Mouse (Mus musculus) kidney, embryonic 14.5 days (tissue): ENCODE results near the gene Hacd4. TPM values are rescaled to one million over a fixed set of nuclear protein-coding genes. Genes with fewer than 3 reads are reported as not detected.

Source experiments
- polyA plus RNA-seq: library from polyadenylated mRNA; unstranded; fragments of >200 nt; fragmentation: Nextera tagmentation; extraction: Ambion mirVana; gene quantifications from 2 replicates; pipeline ENCODE4 v1.2.1, GENCODE M21; 2014

The Hacd4 gene
- polyA plus RNA-seq, 1 experiment from 2014 or later: 20.8 TPM

Other genes starting within 250 kb of the Hacd4 start
- gene Ifnb1, start 83.8 kb upstream of the Hacd4 start, polyA plus RNA-seq: not detected in 2 replicates
- gene Ifna15, start 119.3 kb upstream of the Hacd4 start, polyA plus RNA-seq: not detected in 2 replicates
- not detected in 2 replicates for gene Ifna14, start 132.9 kb upstream of the Hacd4 start, polyA plus RNA-seq
- not detected in 2 replicates for gene Ifna9, start 153.5 kb upstream of the Hacd4 start, polyA plus RNA-seq
- gene Ifna12, start 164.4 kb upstream of the Hacd4 start, polyA plus RNA-seq: not detected in 2 replicates
- gene C87499, start 195.5 kb upstream of the Hacd4 start, polyA plus RNA-seq: not detected in 2 replicates
- gene Ifna13, start 205.5 kb upstream of the Hacd4 start, polyA plus RNA-seq: not detected in 2 replicates
- gene Ifna16, start 238.0 kb upstream of the Hacd4 start, polyA plus RNA-seq: not detected in 2 replicates
- not detected in 2 replicates for gene Ifna2, start 245.0 kb upstream of the Hacd4 start, polyA plus RNA-seq